Mouse (Mus musculus): ENCODE results near the gene Top3b. TPM values are rescaled to one million over a fixed set of nuclear protein-coding genes. Genes with fewer than 3 reads are reported as not detected.
A peak's percentile ranks its signal among the peaks of the same experiment; 100 is the strongest.

Top3b gene
- polyA plus RNA-seq, 2 experiments = 22.5 to 25.4 TPM

GRCm38 (mm10) chr16:16911641-16912597 lies 41.4 kb downstream of the Top3b start:
- DNase-seq (ENCODE audit: low read depth in 3 of 3, low spot score in 3 of 3) (peak; percentile 26 to 39 (median 34)), ATAC-seq (ENCODE audit: insufficient read depth) (peak; percentile 67; the same call in 1 of the 2 replicates)
- Histone ChIP-seq H3K27ac (no peak overlapping the region), H3K9ac (replicated peaks) (no peak overlapping the region), H3K4me1 (replicated peaks; ENCODE audit: control insufficient read depth in 2 of 2, insufficient read depth in 2 of 2, low read length in 1 of 2) (no peaks in the 10 kb centered on the region), H3K4me3 (ENCODE audit: insufficient read depth in 1 of 2, low read depth in 2 of 2, low read length in 2 of 2) (no peak overlapping the region), H3K36me3 (replicated peaks; ENCODE audit: control insufficient read depth, insufficient read depth, low read depth) (no peaks in the 10 kb centered on the region; the same call in 1 of the 2 replicates), H3K9me3 (ENCODE audit: control insufficient read depth, low read length) (no peaks in the 10 kb centered on the region), H3K4me2 (ENCODE audit: low read depth) (no peak overlapping the region), H3K27me3 (ENCODE audit: control insufficient read depth, insufficient read depth, low read length) (no peaks in the 10 kb centered on the region)
- TF ChIP-seq EP300 (IDR thresholded peaks at IDR 0.05; ENCODE audit: low read depth) (no peak), CTCF (IDR thresholded peaks at IDR 0.05; ENCODE audit: low read depth) (peak; percentile 98)
- WGBS (ENCODE audit: insufficient replicate concordance) = 41% methylated on average over 13 of the region's 13 CpGs

- no peaks in the 10 kb centered on the region; the same call in 1 of the 2 replicates for H3K36me3 ChIP-seq (replicated peaks; ENCODE audit: control insufficient read depth, insufficient read depth, low read depth)
- H3K27me3 ChIP-seq (ENCODE audit: control insufficient read depth, insufficient read depth, low read length) = no peaks in the 10 kb centered on the region
- H3K4me1 ChIP-seq (replicated peaks; ENCODE audit: control insufficient read depth in 2 of 2, insufficient read depth in 2 of 2, low read length in 1 of 2) = no peaks in the 10 kb centered on the region
- no peaks in the 10 kb centered on the region for H3K9me3 ChIP-seq (ENCODE audit: control insufficient read depth, low read length)
- TF ChIP-seq CTCF (IDR thresholded peaks at IDR 0.05; ENCODE audit: low read depth) = no peak
- H3K4me3 ChIP-seq (ENCODE audit: insufficient read depth in 1 of 2, low read depth in 2 of 2, low read length in 2 of 2) = no peak overlapping the region
- H3K9ac ChIP-seq (replicated peaks) = no peak overlapping the region
- 61% methylated on average over 1 of the region's 1 CpGs for WGBS (ENCODE audit: insufficient replicate concordance)
- H3K4me2 ChIP-seq (ENCODE audit: low read depth) = no peak overlapping the region
- no peak overlapping the region for H3K27ac ChIP-seq
- no peak for DNase-seq (ENCODE audit: low read depth in 3 of 3, low spot score in 3 of 3)
- no peak for ATAC-seq (ENCODE audit: insufficient read depth)
Observed at GRCm38 (mm10) chr16:16913440-16913839, 42.9 kb downstream of the Top3b start.

GRCm38 (mm10) chr16:16918441-16919117 lies 48.0 kb downstream of the Top3b start:
- no peak for TF ChIP-seq CTCF (IDR thresholded peaks at IDR 0.05; ENCODE audit: low read depth)
- no peak for TF ChIP-seq EP300 (IDR thresholded peaks at IDR 0.05; ENCODE audit: low read depth)
- H3K36me3 ChIP-seq (replicated peaks; ENCODE audit: control insufficient read depth, insufficient read depth, low read depth) = no peaks in the 10 kb centered on the region; the same call in 1 of the 2 replicates
- no peaks in the 10 kb centered on the region for H3K27me3 ChIP-seq (ENCODE audit: control insufficient read depth, insufficient read depth, low read length)
- WGBS (ENCODE audit: insufficient replicate concordance) = 79% methylated on average over 7 of the region's 7 CpGs
- H3K9ac ChIP-seq (replicated peaks) = no peak overlapping the region
- ATAC-seq (ENCODE audit: insufficient read depth) = no peak
- H3K4me3 ChIP-seq (ENCODE audit: insufficient read depth in 1 of 2, low read depth in 2 of 2, low read length in 2 of 2) = no peak overlapping the region
- no peaks in the 10 kb centered on the region for H3K4me1 ChIP-seq (replicated peaks; ENCODE audit: control insufficient read depth in 2 of 2, insufficient read depth in 2 of 2, low read length in 1 of 2)
- no peak for DNase-seq (ENCODE audit: low read depth in 3 of 3, low spot score in 3 of 3)
- H3K9me3 ChIP-seq (ENCODE audit: control insufficient read depth, low read length) = no peaks in the 10 kb centered on the region
- H3K4me2 ChIP-seq (ENCODE audit: low read depth) = no peak overlapping the region
- H3K27ac ChIP-seq = no peak overlapping the region

- 21% methylated on average over 3 of the region's 3 CpGs for WGBS (ENCODE audit: insufficient replicate concordance)
- H3K27me3 ChIP-seq (ENCODE audit: control insufficient read depth, insufficient read depth, low read length) = no peaks in the 10 kb centered on the region
- no peak overlapping the region for H3K27ac ChIP-seq
- ATAC-seq (ENCODE audit: insufficient read depth) (no peak), DNase-seq (ENCODE audit: low read depth in 3 of 3, low spot score in 3 of 3) (no peak)
- TF ChIP-seq EP300 (IDR thresholded peaks at IDR 0.05; ENCODE audit: low read depth) = no peak
- TF ChIP-seq CTCF (IDR thresholded peaks at IDR 0.05; ENCODE audit: low read depth) = peak; percentile 69
- no peaks in the 10 kb centered on the region; the same call in none of the 2 replicates for H3K36me3 ChIP-seq (replicated peaks; ENCODE audit: control insufficient read depth, insufficient read depth, low read depth)
- H3K4me3 ChIP-seq (ENCODE audit: insufficient read depth in 1 of 2, low read depth in 2 of 2, low read length in 2 of 2) = no peak overlapping the region
- no peaks in the 10 kb centered on the region for H3K4me1 ChIP-seq (replicated peaks; ENCODE audit: control insufficient read depth in 2 of 2, insufficient read depth in 2 of 2, low read length in 1 of 2)
- H3K9ac ChIP-seq (replicated peaks) = no peak overlapping the region
- no peaks in the 10 kb centered on the region for H3K9me3 ChIP-seq (ENCODE audit: control insufficient read depth, low read length)
- no peak overlapping the region for H3K4me2 ChIP-seq (ENCODE audit: low read depth)
Observed at GRCm38 (mm10) chr16:16921021-16921435, 50.5 kb downstream of the Top3b start.

- no peak overlapping the region for H3K4me2 ChIP-seq (ENCODE audit: low read depth)
- no peak overlapping the region for H3K27ac ChIP-seq
- DNase-seq (ENCODE audit: low read depth in 3 of 3, low spot score in 3 of 3) = no peak
- TF ChIP-seq EP300 (IDR thresholded peaks at IDR 0.05; ENCODE audit: low read depth) (no peak), CTCF (IDR thresholded peaks at IDR 0.05; ENCODE audit: low read depth) (no peak)
- 61% methylated on average over 3 of the region's 3 CpGs for WGBS (ENCODE audit: insufficient replicate concordance)
- no peak overlapping the region for H3K4me3 ChIP-seq (ENCODE audit: insufficient read depth in 1 of 2, low read depth in 2 of 2, low read length in 2 of 2)
- no peak for ATAC-seq (ENCODE audit: insufficient read depth)
- no peaks in the 10 kb centered on the region for H3K9me3 ChIP-seq (ENCODE audit: control insufficient read depth, low read length)
- H3K4me1 ChIP-seq (replicated peaks; ENCODE audit: control insufficient read depth in 2 of 2, insufficient read depth in 2 of 2, low read length in 1 of 2) = no peaks in the 10 kb centered on the region
- no peaks in the 10 kb centered on the region for H3K27me3 ChIP-seq (ENCODE audit: control insufficient read depth, insufficient read depth, low read length)
- no peaks in the 10 kb centered on the region; the same call in 1 of the 2 replicates for H3K36me3 ChIP-seq (replicated peaks; ENCODE audit: control insufficient read depth, insufficient read depth, low read depth)
- no peak overlapping the region for H3K9ac ChIP-seq (replicated peaks)
Observed at GRCm38 (mm10) chr16:16924481-16924880, 53.9 kb downstream of the Top3b start.

Data from liver, embryonic 14.5 days (tissue).